Mouse (Mus musculus): Measurements from ENCODE around the gene Ankle1. TPM values are rescaled to one million over a fixed set of nuclear protein-coding genes. Genes with fewer than 3 reads are reported as not detected.
A peak's percentile ranks its signal among the peaks of the same experiment; 100 is the strongest.

Ankle1 gene
- polyA plus RNA-seq, 1 experiment from 2014 or later: 13.0 TPM

DNA sequence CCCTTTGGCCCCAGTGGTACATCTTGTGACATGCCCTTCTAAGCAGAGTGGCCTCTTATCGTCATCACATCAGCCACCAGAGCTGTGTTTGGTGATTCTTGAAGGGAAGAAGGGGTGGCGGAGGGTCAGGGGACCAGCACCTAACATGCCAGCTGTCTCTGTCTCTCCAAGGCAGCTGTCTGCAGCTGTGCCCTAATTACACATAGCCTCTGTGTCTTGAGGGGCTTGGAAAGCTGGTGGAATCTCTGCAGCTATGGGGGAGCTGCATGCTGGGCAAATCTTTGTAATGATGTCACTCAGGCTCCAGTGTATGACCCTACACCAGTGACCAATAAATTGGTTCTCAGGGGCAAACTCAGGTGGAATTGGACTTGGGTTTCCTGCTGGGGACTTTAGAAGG is 46.9 kb downstream of the Ankle1 start:
- Histone ChIP-seq H3K27ac (replicated peaks; ENCODE audit: low read depth, low read length) (no peak overlapping the region), H3K36me3 (ENCODE audit: control insufficient read depth, insufficient read depth, low read length) (peaks cover 8% of the 10 kb centered on the region; the same call in 1 of the 2 replicates), H3K9ac (ENCODE audit: low read depth, low read length) (no peak overlapping the region), H3K9me3 (ENCODE audit: control insufficient read depth, low read length) (no peaks in the 10 kb centered on the region), H3K4me1 (ENCODE audit: control insufficient read depth, insufficient read depth, low read length) (no peaks in the 10 kb centered on the region), H3K4me2 (ENCODE audit: low read depth, low read length) (no peak overlapping the region), H3K27me3 (replicated peaks; ENCODE audit: control insufficient read depth, insufficient read depth, low read length) (no peaks in the 10 kb centered on the region), H3K4me3 (ENCODE audit: low read depth, low read length) (no peak overlapping the region)
- WGBS: 69% methylated on average over 2 of the region's 2 CpGs
- ATAC-seq (ENCODE audit: low read depth) (peak; percentile 55; the same call in 1 of the 2 replicates), DNase-seq (ENCODE audit: low spot score) (peak; percentile 51)

DNA sequence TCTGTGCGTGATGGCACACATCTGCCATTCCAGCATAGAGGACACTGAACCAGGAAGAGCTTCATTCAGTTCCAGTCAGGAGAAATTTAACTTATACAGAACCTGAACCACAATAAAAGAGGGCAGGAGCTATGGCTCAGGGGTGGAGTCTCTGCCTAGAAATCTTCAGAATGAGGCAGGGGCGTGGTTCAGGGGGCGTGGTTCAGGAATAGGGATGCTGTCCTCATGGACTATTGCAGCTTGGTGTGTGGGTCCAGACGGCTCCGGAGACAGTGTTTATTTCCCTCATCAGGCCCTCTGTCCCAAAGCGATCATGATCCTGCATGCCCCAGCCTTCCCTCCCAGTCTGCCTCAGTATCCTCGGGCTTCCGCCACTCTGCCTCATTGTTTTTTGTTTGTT is 48.9 kb downstream of the Ankle1 start:
- Histone ChIP-seq H3K9me3 (ENCODE audit: control insufficient read depth, low read length) (no peaks in the 10 kb centered on the region), H3K9ac (ENCODE audit: low read depth, low read length) (no peak overlapping the region), H3K4me1 (ENCODE audit: control insufficient read depth, insufficient read depth, low read length) (no peaks in the 10 kb centered on the region), H3K4me3 (ENCODE audit: low read depth, low read length) (no peak overlapping the region), H3K27me3 (replicated peaks; ENCODE audit: control insufficient read depth, insufficient read depth, low read length) (no peaks in the 10 kb centered on the region), H3K36me3 (ENCODE audit: control insufficient read depth, insufficient read depth, low read length) (peaks cover 28% of the 10 kb centered on the region), H3K4me2 (ENCODE audit: low read depth, low read length) (no peak overlapping the region), H3K27ac (replicated peaks; ENCODE audit: low read depth, low read length) (no peak overlapping the region)
- 84% methylated on average over 8 of the region's 8 CpGs for WGBS
- no peak for ATAC-seq (ENCODE audit: low read depth)
- no peak for DNase-seq (ENCODE audit: low spot score)

DNA sequence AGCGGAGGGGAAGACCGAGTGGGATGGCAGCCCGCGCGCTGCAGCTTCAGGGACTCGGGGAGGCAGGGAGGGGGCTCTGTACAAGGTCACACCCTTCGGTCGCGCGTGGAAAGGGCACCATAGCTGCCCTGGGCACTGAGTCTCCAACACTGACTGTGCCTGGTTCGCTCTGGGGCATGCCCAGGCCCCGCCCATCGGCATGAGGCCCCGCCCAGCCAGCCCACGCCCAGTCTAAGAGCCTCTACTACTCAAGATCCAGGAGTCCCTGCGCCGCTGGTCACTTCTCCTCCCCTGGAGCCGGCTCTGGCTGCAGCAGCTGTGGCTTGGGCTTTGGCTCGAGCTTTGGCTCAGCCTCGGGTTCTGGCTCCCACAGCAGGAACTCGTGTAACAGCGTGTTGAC is 51.1 kb downstream of the Ankle1 start:
- DNase-seq (ENCODE audit: low spot score) (no peak), ATAC-seq (ENCODE audit: low read depth) (no peak)
- no peak overlapping the region for H3K4me3 ChIP-seq (ENCODE audit: low read depth, low read length)
- H3K9me3 ChIP-seq (ENCODE audit: control insufficient read depth, low read length): no peaks in the 10 kb centered on the region
- no peak overlapping the region for H3K27ac ChIP-seq (replicated peaks; ENCODE audit: low read depth, low read length)
- WGBS: 60% methylated on average over 12 of the region's 22 CpGs
- H3K9ac ChIP-seq (ENCODE audit: low read depth, low read length): no peak overlapping the region
- H3K36me3 ChIP-seq (ENCODE audit: control insufficient read depth, insufficient read depth, low read length): peaks cover 50% of the 10 kb centered on the region
- H3K4me1 ChIP-seq (ENCODE audit: control insufficient read depth, insufficient read depth, low read length): no peaks in the 10 kb centered on the region
- H3K4me2 ChIP-seq (ENCODE audit: low read depth, low read length): no peak overlapping the region
- no peaks in the 10 kb centered on the region for H3K27me3 ChIP-seq (replicated peaks; ENCODE audit: control insufficient read depth, insufficient read depth, low read length)

DNA sequence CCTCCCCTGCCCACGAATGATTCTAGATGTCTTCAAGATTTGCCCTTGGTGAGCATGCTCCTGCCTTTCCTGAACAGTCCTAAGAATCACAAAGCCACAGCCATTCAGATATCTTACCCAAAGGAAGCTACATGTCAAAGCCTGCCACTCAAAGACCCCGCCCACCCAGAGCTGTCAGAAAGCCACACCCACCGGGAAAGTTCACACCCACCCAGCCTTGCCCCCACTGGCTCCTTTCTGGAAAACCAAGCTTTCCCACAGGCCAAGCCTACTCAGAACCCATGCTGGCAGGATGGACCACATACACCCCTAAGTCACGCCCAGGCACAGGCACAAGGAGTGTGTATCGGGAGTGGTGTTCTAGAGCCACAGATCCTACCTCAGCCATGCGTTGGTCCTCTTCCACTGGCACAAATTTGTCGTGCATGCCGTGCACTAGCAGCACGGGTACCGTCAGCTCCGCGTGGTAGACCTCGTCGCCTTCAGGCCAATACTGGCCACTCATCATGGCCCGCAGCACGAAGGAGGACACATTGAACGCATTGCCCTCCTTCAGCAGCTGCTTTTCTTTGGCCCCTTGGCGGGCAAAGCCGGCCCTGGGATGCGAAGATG is 52.0 kb downstream of the Ankle1 start:
- Histone ChIP-seq H3K4me2 (ENCODE audit: low read depth, low read length) (no peak overlapping the region), H3K4me3 (ENCODE audit: low read depth, low read length) (no peak overlapping the region), H3K36me3 (ENCODE audit: control insufficient read depth, insufficient read depth, low read length) (peaks cover 52% of the 10 kb centered on the region), H3K9me3 (ENCODE audit: control insufficient read depth, low read length) (no peaks in the 10 kb centered on the region), H3K27ac (replicated peaks; ENCODE audit: low read depth, low read length) (no peak overlapping the region), H3K27me3 (replicated peaks; ENCODE audit: control insufficient read depth, insufficient read depth, low read length) (no peaks in the 10 kb centered on the region), H3K4me1 (ENCODE audit: control insufficient read depth, insufficient read depth, low read length) (peaks cover 6% of the 10 kb centered on the region; the same call in 1 of the 2 replicates), H3K9ac (ENCODE audit: low read depth, low read length) (no peak overlapping the region)
- DNase-seq (ENCODE audit: low spot score) (no peak), ATAC-seq (ENCODE audit: low read depth) (no peak)
- 86% methylated on average over 20 of the region's 20 CpGs for WGBS

Other genes starting within 250 kb of the Ankle1 start
- gene Myo9b, start 133.3 kb upstream of the Ankle1 start, polyA plus RNA-seq (2014; fragmentation: Nextera tagmentation; extraction: Ambion mirVana): 24.1 and 26.0 TPM in 2 replicates
- gene Haus8, start 133.1 kb upstream of the Ankle1 start, polyA plus RNA-seq (2014; fragmentation: Nextera tagmentation; extraction: Ambion mirVana): 46.2 and 48.7 TPM in 2 replicates
- gene Use1, start 39.2 kb upstream of the Ankle1 start, polyA plus RNA-seq (2014; fragmentation: Nextera tagmentation; extraction: Ambion mirVana): 106 and 115 TPM in 2 replicates
- 3.8 and 4.0 TPM in 2 replicates for gene Ocel1, start 34.7 kb upstream of the Ankle1 start, polyA plus RNA-seq (2014; fragmentation: Nextera tagmentation; extraction: Ambion mirVana)
- gene Nr2f6, start 24.1 kb upstream of the Ankle1 start, polyA plus RNA-seq (2014; fragmentation: Nextera tagmentation; extraction: Ambion mirVana): 57.2 and 61.9 TPM in 2 replicates
- 9.4 and 11.3 TPM in 2 replicates for gene Ushbp1, start 10.2 kb upstream of the Ankle1 start, polyA plus RNA-seq (2014; fragmentation: Nextera tagmentation; extraction: Ambion mirVana)
- 79.6 and 85.2 TPM in 2 replicates for gene Babam1, start 9.1 kb upstream of the Ankle1 start, polyA plus RNA-seq (2014; fragmentation: Nextera tagmentation; extraction: Ambion mirVana)
- 47.9 and 49.4 TPM in 2 replicates for gene Abhd8, start 57.6 kb downstream of the Ankle1 start, polyA plus RNA-seq (2014; fragmentation: Nextera tagmentation; extraction: Ambion mirVana)
- 115 and 123 TPM in 2 replicates for gene Mrpl34, start 58.9 kb downstream of the Ankle1 start, polyA plus RNA-seq (2014; fragmentation: Nextera tagmentation; extraction: Ambion mirVana)
- gene Dda1, start 63.2 kb downstream of the Ankle1 start, polyA plus RNA-seq (2014; fragmentation: Nextera tagmentation; extraction: Ambion mirVana): 100 and 105 TPM in 2 replicates
- gene Ano8, start 80.0 kb downstream of the Ankle1 start, polyA plus RNA-seq (2014; fragmentation: Nextera tagmentation; extraction: Ambion mirVana): 2.0 and 2.1 TPM in 2 replicates
- 5.3 and 6.8 TPM in 2 replicates for gene Gtpbp3, start 82.1 kb downstream of the Ankle1 start, polyA plus RNA-seq (2014; fragmentation: Nextera tagmentation; extraction: Ambion mirVana)
- 53.5 and 59.0 TPM in 2 replicates for gene Plvap, start 105.7 kb downstream of the Ankle1 start, polyA plus RNA-seq (2014; fragmentation: Nextera tagmentation; extraction: Ambion mirVana)
- gene Ccdc194, start 119.7 kb downstream of the Ankle1 start, polyA plus RNA-seq (2014; fragmentation: Nextera tagmentation; extraction: Ambion mirVana): 2.4 and 3.5 TPM in 2 replicates
- 16.0 and 16.2 TPM in 2 replicates for gene Bst2, start 131.4 kb downstream of the Ankle1 start, polyA plus RNA-seq (2014; fragmentation: Nextera tagmentation; extraction: Ambion mirVana)
- gene Mvb12a, start 136.9 kb downstream of the Ankle1 start, polyA plus RNA-seq (2014; fragmentation: Nextera tagmentation; extraction: Ambion mirVana): 85.4 and 95.3 TPM in 2 replicates
- gene Tmem221, start 152.9 kb downstream of the Ankle1 start, polyA plus RNA-seq (2014; fragmentation: Nextera tagmentation; extraction: Ambion mirVana): 1.1 and 1.4 TPM in 2 replicates
- gene Nxnl1, start 160.6 kb downstream of the Ankle1 start, polyA plus RNA-seq (2014; fragmentation: Nextera tagmentation; extraction: Ambion mirVana): 0.07 TPM in 1 of 2 replicates, not detected in the other
- gene Slc27a1, start 162.9 kb downstream of the Ankle1 start, polyA plus RNA-seq (2014; fragmentation: Nextera tagmentation; extraction: Ambion mirVana): 15.5 and 20.4 TPM in 2 replicates
- 239 and 245 TPM in 2 replicates for gene Pgls, start 186.2 kb downstream of the Ankle1 start, polyA plus RNA-seq (2014; fragmentation: Nextera tagmentation; extraction: Ambion mirVana)
- gene Fam129c, start 191.6 kb downstream of the Ankle1 start, polyA plus RNA-seq (2014; fragmentation: Nextera tagmentation; extraction: Ambion mirVana): 2.3 and 3.5 TPM in 2 replicates
- 107 and 112 TPM in 2 replicates for gene Colgalt1, start 205.0 kb downstream of the Ankle1 start, polyA plus RNA-seq (2014; fragmentation: Nextera tagmentation; extraction: Ambion mirVana)